Mouse (Mus musculus) liver, adult (tissue): ENCODE results near the gene Ube2e2.

Source experiments
- GATA4 ChIP-seq: IDR thresholded peaks from 2 replicates; pipeline ENCODE4 v1.6.1; 2014; ENCODE audit warnings: mild to moderate bottlenecking, low read length; ENCODE audit not compliant: insufficient replicate concordance

The Ube2e2 gene

DNA sequence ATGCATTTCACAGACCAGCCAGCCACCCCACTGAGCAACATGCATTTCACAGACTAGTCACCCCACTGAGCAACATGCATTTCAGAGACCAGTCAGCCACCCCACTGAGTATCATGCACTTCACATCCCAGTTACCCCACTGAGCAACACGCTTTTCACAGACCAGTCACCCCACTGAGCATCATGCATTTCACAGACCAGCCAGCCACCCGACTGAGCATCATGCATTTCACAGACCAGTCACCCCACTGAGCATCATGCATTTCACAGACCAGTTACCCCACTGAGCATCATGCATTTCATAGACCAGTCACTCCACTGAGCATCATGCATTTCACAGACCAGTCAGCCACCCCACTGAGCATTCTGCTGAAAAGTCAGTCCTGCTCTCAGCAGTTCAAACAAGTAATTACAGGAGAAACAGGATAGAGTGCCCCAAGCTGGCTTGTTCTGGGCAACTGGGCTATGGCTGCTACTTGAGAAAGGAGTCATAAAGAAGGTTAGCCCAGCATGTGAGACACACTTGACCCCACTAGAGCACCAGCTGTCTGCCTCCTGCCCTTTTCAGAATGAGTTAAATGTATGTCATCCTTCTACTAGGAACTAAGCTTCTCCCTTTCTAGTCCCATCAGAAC, 224.6 kb downstream of the Ube2e2 start:
- TF ChIP-seq GATA4 = no peak

- TF ChIP-seq GATA4 = no peak
Measured at GRCm38 (mm10) chr14:18667755-18668154, 226.3 kb downstream of the Ube2e2 start.

- no peak for TF ChIP-seq GATA4
Measured at GRCm38 (mm10) chr14:18666251-18666650, 227.8 kb downstream of the Ube2e2 start.

DNA sequence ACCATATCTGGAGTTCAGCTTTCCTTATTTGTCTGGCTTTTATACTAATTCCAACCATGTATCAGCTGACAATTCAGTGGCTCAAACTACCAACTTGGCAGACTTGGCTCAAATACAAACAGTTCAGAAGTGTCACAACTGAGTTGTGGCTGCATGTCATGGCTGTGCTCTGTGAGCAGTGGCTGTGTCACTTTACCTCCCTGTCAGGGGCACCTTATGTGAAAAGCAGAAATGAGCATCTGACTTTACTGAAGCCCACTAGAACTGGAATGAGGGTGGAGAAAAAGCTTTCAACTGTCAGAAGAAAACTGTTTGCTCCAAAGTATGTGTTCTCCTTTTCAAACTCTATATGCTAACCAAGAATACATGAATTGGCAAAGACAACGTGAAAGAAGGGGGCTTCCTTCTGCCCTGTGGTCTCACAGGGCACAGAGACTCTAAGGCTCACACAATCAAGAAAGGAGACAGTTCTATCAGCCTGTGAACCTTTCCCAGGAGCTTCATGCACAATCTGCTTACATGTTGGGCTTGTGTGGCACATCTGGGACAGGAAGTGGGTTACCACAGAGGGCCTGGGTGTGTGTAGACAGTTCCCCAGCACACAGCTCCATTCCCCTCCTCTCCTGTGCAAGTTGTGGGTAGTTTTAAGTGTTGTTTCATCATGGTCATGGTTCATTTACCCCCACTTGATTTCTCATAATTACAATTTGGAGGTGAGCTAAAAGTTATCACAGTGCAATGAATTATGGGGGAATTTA, 228.6 kb downstream of the Ube2e2 start:
- no peak for TF ChIP-seq GATA4

GRCm38 (mm10) chr14:18663666-18664065, 230.4 kb downstream of the Ube2e2 start:
- no peak for TF ChIP-seq GATA4

- TF ChIP-seq GATA4 = no peak
Measured at GRCm38 (mm10) chr14:18657777-18658753, 236.0 kb downstream of the Ube2e2 start.

DNA sequence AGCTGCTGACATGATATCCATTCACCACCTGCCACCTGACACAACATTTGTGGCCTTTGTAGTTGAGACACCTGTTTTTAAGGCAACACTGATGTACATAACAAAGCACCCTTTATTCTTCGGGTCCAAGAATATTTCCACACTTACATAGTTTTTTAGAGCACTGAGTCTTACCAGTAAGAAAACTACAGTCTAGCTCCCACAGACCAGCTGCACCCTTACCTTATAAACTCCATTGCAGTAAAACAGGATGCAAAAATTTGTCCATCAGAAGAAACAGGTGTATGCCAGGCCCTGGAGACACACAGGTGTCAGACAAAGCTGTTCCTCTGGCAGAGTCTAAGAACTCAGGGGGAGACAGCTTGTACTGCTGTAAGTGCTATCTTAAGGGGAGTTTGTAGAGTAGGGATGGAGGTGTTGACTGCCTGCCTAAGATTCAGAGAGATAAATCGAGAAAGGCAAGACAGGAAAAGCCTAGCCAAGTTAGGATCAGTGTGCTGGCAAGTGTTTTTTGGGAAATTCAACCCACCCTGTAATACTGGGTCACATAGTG, 244.9 kb downstream of the Ube2e2 start:
- TF ChIP-seq GATA4 = no peak

DNA sequence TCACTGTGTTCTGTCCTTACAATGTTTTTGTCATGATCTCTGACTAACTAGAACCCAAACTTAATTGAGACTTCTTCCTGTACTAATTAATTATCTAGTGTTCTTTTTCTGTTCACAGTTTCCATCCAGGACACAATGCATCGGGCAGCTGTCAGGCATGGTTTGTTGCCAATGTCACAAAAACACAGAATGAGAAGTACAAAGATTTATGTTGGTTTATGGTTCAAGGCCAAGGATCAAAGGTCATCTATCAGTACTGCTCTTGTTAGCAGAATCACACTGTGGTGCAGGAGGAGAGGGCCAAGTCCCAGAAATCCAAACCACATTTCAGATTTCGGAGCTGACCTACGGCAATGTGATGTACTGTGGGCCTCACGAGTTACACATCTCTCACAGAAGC, 252.4 kb downstream of the Ube2e2 start:
- TF ChIP-seq GATA4 = no peak

DNA sequence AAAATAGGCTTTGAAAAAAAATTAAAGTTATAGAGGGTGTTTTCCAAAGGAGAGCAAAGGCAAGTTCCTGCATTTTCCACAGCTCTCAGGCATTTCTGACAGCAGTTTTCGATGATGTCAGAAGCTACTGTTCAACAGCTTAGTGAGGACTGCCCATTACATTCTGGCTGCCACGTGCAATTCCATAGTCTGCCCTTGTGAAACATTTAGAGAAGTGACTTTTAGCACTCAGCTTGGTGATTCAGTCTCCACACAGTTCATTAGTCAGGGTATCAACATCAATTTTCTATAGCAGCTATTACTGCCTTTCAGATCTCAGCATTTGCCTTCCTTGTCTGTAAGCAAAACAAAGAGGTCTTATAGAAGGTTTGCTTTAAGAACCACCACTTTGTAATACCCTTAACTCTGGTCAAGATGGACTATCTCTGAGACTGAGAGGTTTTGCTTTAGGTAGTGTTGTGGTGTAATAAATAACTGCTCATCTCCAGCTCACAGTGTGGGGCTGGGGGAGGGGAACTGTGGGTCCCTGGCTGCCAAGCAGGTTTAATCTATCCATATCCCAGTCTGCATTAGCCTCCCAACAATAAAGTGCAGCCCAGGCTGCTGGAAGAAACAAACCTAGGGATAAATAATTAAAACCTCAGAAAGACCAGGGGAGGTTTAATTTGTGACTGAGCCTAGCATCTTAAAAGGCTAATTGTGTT, 255.2 kb downstream of the Ube2e2 start:
- TF ChIP-seq GATA4 = no peak

DNA sequence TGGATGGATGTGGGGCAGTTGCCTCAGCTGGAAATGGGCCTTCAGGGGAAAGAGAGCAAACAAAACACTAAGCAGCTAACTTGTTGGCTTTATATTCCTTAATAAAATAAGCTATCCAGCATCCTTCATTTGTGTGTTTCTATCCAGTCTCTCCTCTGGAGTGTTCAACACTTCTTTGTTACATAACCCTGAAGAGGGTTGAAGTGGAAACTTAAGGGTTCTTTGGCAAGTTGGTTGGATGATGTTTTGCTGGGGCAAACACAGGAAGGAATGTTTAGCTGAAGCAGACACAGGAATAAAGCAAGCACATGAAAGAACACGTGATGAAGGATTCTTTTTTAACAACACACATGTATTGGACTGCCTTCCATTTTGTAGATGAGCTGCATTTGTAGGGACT, 256.3 kb downstream of the Ube2e2 start:
- TF ChIP-seq GATA4 = no peak

DNA sequence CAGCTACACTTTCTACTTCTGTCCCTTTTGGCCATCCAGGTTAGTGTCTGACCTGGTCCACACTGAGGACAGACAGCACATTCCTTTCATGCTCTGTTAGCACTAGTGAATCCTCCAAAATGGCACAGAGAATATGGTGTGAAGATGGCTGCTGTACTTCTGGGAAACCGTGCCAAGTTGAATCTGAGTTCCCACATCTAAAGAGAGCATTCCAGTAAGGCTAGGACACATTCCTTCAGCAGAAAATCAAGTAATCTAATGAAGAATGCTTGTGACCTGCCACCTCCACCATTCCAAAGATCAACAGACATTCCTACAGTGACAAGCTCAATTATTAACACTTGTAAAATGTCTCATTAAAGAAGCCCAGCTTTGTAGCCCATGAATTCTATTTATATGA, 265.9 kb downstream of the Ube2e2 start:
- TF ChIP-seq GATA4 = no peak

DNA sequence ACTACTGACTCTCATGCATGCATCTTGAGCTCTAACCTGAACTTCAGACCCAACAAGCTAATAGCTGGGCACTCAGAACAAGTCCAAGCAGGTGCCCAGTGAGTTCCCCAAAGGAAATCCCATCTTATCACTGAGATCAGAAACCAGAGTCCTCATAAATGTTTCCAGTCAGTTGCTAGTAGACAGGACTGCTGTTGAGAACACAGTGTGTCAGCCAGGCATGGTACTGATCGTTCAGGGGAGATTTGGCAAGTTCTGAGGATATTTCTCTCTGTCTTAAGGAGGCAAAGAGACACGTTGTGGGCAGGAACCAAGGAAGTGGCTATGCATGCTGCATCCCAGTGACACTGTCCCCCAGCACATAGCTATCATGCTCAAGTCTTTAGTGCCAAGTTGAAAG, 275.5 kb downstream of the Ube2e2 start:
- no peak for TF ChIP-seq GATA4

DNA sequence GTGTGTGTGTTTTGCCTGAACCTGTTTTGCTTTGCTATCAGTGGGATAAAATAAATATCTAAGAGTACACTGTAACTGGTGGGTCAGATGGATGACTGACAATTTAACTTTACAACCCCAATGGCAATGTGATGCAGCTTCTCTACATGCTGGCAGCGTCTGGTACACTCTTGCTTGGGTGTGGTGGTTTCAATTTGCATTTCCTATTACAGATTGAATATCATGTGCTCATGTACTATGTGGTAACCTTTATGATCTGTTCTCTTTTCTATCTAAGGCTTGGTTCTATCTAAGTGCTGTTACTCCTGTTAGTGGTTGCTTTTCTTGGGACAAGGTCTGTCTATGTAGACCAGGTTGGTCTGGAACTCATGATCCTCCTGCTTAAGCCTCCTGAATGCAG, 292.1 kb downstream of the Ube2e2 start:
- TF ChIP-seq GATA4 = no peak

DNA sequence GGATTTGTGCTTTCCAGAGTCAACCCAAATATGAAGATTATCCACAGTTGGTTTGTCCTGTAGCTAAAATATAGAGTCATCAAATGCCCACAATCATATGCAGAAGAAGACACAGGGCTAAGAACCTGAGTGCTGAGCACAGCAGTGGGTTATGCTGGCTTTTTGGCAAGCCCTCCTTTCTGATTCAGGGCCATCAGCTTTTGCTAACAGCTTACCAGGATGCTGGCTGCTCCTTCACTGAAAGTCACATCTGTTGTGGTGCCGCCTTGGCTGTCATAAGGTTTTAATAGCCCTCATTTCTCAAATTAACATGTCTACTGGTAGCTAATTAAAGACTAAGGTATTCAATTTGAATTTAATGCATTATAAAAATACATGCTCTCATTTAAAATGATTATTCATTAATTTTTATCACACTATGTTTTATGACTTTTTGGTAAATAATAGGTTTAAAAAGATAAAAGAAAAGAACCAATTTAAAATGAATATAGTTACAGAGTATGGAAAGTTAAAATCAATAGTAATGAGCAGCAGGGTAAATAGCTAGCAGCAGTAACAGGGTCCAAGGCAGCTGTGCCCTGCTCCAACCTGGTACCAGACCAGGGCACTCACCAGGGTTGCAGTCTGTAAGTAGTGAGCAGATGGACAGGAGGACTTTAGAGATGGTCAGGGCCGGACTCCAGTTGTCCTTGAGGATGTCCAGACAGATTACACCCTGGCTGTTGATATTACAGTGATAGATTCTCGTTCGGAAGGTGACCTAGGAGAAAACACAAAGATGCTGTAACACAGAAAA, 307.6 kb downstream of the Ube2e2 start:
- no peak for TF ChIP-seq GATA4
